Mouse (Mus musculus) brown adipose tissue, adult 24 weeks (tissue): ENCODE measurements around the gene Lipc. TPM values are rescaled to one million over a fixed set of nuclear protein-coding genes. Genes with fewer than 3 reads are reported as not detected.

ENCODE experiments used
- H3K27ac ChIP-seq: fragments of 200-500 bp; replicated peaks from 2 replicates; pipeline ENCODE4 v1.5.1; 2012; ENCODE audit warnings: low read depth, mild to moderate bottlenecking, low read length
- H3K4me1 ChIP-seq: fragments of 200-500 bp; 2 replicates; pipeline ENCODE4 v1.6.1; 2012; ENCODE audit warnings: low read length, mixed read lengths; ENCODE audit not compliant: control insufficient read depth, insufficient read depth, insufficient read length
- H3K4me3 ChIP-seq: fragments of 200-500 bp; 2 replicates; pipeline ENCODE4 v1.5.1; 2012; ENCODE audit warnings: low read depth, mild to moderate bottlenecking, low read length, moderate library complexity; ENCODE audit not compliant: insufficient read depth
- polyA plus RNA-seq: library from polyadenylated mRNA; stranded (reverse); fragments of >200 nt; gene quantifications from 2 replicates; pipeline ENCODE4 v1.2.4, GENCODE M21; 2012; ENCODE audit not compliant: missing spikeins, insufficient read depth, insufficient read length

Gene Lipc
- polyA plus RNA-seq, 1 experiment = not detected

DNA sequence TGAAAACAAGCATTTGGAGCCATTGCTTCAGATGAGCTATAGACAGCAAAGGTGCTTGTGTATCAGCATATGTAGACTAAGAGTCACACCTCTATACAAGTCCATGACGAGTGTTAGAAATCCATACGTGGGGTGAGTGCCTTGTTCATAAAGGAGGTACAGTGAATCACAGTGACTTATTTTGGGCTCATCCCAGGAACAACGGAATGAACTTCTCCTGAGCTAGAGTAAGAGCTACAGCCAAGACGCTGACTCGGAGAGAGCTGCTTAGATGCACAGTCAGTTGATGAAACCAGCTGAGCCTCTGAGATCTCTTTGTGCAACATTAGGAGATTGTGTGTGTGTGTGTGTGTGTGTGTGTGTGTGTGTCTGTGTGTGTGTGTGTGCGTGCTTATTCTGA lies 13.9 kb downstream of the Lipc start:
- no peak overlapping the region for H3K4me3 ChIP-seq
- peaks cover 4% of the 10 kb centered on the region; the same call in 1 of the 2 replicates for H3K4me1 ChIP-seq
- no peak overlapping the region for H3K27ac ChIP-seq

DNA sequence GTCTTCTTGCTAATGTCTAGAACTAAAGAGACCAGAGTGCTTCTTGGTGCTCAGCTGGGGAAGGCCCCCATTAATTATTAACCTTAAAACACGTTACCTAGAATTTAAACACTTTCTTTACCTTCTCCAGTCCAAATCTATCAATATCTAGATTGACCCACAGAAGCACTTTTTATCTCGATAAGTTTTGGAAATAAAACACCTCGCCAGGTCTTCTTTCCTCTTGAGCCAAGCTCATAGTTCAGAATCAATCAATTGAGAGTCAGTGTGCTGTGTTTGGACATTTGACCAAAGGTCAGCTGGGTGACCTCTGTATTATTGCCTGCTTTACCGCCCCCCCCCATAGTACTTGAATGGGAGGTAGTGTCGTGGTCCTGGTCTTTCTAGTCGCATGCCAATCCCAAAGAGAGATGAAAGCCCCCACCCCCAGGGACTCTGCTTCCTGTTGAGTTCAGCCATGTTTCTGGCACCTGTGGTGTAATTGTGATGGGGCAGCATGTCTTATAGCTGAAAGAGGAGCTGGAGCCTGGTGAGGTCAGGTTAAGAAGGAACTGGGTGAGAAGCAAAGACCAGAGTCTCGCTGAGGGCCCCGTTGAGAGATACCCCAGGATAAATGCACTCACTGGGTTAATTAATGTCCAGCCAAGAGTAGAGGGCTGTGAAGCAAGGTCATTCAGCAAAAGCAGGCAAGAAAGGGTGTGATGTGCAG lies 17.3 kb downstream of the Lipc start:
- H3K4me1 ChIP-seq = peaks cover 5% of the 10 kb centered on the region
- H3K27ac ChIP-seq = no peak overlapping the region

DNA sequence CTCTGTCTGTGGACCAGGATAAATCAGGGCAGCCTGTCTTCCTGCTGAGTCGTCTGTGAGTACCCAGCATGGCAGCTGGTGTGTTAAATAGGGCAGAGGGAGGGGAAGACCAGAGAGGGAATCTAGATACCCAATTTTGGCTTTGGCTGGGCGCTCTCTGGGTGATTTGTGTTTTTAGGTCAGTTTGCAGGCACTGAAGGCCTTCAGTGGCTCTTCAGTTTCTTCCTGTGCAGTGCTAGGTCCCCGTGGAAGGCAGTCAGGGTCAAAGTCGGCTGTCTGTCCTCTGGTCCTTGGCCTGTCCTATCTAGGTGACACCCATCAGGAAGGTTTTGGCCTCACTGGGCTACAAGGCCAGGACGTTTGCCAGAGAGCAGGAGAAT lies 21.4 kb downstream of the Lipc start:
- Histone ChIP-seq H3K27ac (no peak overlapping the region; the same call in 1 of the 2 replicates), H3K4me1 (peaks cover 5% of the 10 kb centered on the region), H3K4me3 (no peak overlapping the region)

More for the DNA sequence above, 17.3 kb downstream of the Lipc start:
- no peak overlapping the region for H3K4me3 ChIP-seq

DNA sequence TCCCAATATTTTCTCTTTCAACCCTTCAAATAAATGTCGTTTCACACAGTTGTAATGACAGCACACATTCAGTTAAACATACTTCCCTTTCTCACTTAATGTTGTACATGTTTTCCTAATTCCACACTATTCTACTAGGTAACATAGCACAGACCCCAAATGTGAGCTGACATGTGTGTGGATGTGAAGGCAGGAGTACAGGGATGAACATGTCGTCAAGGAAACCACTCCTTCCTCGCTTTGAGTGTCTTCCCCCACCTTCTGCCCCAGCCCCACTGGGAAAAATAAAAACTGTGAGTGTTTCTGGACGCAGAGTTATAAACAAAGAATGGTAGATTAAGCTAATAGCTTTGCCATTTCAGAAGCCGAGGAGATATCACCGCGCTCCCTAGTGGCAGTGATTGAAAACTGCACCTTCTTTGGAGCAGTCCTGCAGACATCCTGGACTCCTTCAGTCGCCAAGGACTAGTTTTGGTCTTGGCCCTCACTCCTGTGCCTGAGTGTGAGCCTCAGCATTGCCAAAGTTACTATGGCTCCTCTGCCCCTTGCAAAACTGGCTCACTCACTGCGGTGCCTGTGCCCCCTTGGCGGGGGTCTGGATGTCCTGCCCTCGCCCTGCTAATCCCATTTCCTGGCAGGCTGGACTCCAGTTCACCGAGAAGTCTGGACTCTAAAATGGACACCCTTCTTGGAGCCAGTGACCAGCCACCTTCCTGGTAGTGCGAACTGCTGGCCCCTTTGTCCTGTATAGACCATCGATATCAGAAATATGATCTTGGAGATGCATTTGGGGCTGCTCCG lies 22.0 kb downstream of the Lipc start:
- H3K4me1 ChIP-seq = peaks cover 5% of the 10 kb centered on the region
- H3K27ac ChIP-seq = no peak overlapping the region; the same call in 1 of the 2 replicates

DNA sequence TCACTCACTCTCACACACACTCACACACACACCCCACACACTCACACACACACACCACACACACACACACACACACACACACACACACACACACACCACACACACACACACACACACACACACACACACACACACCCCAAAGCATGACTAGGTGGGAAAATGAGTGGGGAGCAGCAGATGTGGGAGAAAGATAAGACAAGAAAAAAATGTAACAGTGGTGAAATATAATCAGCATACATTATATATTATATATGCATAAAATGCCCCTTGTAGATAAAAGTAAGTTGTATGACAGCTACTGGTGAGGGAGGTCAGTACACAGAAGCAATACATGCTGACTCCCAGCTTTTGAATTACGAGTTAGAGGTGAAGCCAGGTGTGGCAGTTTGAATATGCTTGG lies 23.6 kb downstream of the Lipc start:
- H3K27ac ChIP-seq = no peak overlapping the region
- H3K4me1 ChIP-seq = peaks cover 5% of the 10 kb centered on the region
- H3K4me3 ChIP-seq = no peak overlapping the region

More for the DNA sequence above, 22.0 kb downstream of the Lipc start:
- H3K4me3 ChIP-seq = no peak overlapping the region

DNA sequence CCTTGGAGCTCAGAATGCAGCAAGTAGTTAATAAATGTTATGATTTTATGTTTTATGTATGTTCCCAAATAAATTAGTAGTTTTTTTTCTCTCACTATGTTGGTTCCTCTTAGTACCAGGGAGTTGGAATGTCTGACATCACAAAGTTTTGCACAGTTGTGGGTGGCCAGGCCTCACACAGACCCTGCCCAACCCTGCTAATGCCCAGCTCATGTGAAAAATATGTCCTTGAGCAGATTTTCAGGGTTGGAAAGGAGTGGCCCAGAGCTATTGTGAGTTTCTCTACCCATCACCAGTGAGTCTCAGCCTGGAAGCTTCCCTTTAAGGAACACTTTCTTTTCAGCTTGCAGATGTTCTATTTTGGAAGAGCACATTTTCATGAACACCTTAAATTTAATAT lies 24.3 kb downstream of the Lipc start:
- no peak overlapping the region for H3K4me3 ChIP-seq
- H3K27ac ChIP-seq = no peak overlapping the region
- H3K4me1 ChIP-seq = peaks cover 5% of the 10 kb centered on the region

DNA sequence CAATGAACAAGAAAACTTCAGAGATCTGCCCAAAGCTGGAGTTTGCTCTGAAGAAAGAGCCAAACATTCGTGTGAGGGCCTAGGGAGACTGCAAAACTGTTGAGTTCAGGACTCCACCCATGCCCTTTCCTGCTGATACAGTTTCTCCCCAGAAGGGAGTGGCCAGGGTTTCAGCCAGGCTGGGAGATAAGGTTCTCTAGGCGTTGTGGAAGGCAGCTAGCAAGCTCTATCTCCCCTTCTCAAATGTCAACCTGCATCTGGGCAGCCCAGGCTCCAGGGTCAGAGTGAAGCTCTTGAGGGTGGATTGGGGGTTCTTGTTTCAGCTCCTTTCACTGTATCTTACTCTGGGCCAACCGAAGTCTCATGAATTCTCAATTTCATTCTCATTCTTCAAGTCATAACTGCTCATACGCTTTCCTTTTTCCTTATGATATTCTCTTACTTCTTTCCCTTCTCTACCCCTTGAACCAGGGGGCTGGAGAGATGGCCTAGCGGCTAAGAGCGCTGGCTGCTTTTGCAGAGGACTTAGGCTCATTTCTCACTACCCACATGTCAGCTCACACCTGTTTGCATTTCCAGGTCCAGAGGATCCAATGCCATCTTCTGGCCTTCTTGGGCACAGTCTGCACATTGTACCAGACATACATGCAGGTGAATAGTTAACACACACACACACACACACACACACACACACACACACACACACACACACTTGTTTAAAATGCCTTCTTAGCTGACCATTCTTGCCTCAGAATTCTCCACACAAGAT lies 25.0 kb downstream of the Lipc start:
- Histone ChIP-seq H3K27ac (no peak overlapping the region), H3K4me3 (no peak overlapping the region), H3K4me1 (peaks cover 9% of the 10 kb centered on the region; the same call in 1 of the 2 replicates)

DNA sequence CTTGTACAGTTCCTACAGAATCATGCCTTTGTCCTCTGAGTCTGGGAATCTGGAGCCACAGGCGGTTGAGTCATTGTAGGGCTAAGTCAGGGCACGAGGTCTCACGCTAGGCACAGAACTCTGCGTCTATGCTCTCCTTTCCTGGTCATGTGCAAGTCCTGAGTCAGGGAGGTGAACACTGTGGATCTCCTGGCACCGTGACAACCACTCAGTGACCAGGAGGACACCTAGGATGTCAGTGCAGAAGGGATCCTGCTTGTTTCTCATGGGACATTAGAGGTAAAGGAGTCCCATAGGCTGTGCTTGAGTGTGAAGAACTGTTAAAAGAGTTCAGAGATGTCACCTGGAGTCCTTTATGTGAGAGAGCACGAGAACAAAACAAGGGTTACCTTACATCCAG lies 26.8 kb downstream of the Lipc start:
- Histone ChIP-seq H3K4me1 (peaks cover 6% of the 10 kb centered on the region; the same call in 1 of the 2 replicates), H3K4me3 (no peak overlapping the region), H3K27ac (no peak overlapping the region)

DNA sequence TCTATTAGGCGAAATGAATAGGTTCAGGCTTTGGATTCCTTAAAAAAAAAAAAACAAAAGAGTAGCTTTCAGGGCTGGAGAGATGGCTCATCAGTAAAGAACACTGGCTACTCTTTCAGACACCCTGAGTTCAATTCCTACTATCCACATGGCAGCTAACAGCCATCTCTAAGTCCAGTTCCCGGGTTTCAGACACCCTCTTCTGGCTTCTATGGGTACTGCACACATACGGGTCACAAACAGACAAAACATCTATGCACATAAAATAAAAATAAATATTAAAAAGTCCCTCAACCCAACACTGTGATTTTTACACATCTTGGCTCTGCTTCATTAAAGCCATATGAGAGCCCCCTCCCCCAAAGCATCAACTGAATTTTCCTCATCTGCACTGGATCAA lies 27.3 kb downstream of the Lipc start:
- H3K27ac ChIP-seq = no peak overlapping the region
- peaks cover 5% of the 10 kb centered on the region; the same call in 1 of the 2 replicates for H3K4me1 ChIP-seq
- H3K4me3 ChIP-seq = no peak overlapping the region

DNA sequence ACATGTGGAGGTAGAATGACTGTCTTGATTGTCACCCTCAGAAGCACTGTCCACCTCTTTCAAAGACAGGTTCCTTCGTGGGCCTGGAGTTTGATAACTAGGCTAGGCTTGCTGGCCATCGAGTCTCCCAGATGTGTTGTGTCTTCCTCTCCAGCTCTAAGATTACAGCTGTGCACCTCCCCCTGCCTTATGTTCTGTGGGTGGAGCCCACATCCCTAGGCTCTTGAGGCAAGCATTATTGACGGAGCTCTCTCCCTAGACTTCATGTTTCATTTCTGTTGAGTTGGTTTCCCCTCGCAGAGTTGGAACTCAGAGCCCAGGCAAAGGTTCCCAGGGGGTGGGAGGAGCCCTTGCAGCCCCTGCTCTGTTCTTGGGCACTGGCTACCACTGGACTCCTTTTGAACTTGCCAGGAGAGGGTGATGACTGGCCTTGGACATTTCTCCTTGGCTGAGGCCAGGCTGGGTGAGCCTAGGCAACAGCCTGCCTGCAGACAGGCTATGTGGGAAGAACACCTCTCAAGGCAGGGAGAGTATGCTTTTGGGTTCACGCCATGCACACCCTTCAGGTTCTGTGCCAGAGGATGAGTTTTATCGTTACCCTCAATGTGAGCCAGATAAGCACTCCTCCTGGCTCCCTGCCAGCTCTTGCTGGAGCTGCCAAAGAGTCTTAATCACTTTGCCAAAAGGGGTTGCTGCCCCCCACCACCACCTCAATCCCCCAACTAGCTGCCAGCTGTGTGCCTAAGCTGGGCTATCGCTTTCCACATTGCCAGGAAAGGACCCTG lies 30.1 kb downstream of the Lipc start:
- Histone ChIP-seq H3K4me1 (peaks cover 5% of the 10 kb centered on the region; the same call in 1 of the 2 replicates), H3K4me3 (no peak overlapping the region), H3K27ac (no peak overlapping the region)

DNA sequence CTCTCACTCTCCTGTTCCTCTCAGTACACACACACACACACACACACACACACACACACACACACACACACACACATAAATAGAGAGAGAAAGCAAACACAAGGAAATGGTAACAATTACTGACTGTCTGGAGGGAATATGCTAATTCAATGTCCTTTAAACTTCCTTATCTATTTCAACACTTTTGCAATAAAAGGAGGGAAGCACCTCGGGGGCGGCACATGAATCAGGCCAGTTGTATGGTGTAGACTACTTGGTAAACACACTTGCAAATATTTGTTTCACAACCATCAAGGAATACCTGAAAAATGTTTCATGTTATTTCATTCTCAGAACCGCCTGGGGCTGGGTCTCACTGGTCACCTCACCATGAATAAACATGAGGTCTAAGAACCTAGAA lies 30.9 kb downstream of the Lipc start:
- Histone ChIP-seq H3K27ac (no peak overlapping the region), H3K4me3 (no peak overlapping the region), H3K4me1 (peaks cover 5% of the 10 kb centered on the region; the same call in 1 of the 2 replicates)

DNA sequence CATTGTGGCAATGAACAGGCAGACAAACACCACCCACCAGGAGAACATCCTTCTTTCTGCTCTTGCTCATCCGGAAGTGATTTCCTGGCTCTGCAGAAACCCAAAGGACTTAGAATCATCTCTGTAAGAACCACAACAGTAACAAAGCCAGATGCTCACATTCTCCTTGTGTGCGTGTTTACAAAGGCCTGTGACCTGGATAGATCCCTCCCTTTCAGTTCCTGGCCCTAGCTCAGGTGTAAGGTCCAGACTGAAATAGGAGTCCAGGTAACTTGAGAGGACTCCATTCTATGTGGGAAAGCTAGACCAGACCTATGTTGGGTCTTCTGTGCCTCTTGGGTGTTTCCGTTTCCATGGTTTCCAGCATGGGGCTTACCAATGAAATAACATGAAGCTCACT lies 32.8 kb downstream of the Lipc start:
- Histone ChIP-seq H3K4me3 (no peak overlapping the region), H3K27ac (no peak overlapping the region)

DNA sequence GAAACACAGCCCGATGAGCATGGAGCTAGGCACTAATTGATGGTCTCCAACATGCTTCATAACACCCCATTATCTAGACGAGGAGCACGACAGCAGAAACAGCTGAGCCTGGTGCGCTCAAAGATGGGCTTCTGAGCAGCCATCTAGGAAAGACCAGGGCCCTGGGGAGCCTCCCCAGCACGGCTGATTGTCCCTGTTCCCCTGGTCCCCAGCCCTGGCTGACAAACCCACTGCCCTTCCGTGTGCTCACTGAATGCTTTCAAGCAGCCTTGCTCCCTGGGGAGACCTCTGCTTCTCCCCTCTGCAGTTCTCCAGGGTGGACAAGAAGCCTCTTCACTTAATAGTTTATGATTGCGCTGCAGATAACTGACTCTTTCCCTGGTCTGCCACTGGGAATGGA lies 35.5 kb downstream of the Lipc start:
- H3K4me3 ChIP-seq = no peak overlapping the region
- 0 out of 2 replicates have a peak, but pooled peaks cover 3% of the 10 kb centered on the region for H3K4me1 ChIP-seq
- H3K27ac ChIP-seq = no peak overlapping the region

More for the DNA sequence above, 32.8 kb downstream of the Lipc start:
- peaks cover 8% of the 10 kb centered on the region; the same call in 1 of the 2 replicates for H3K4me1 ChIP-seq

DNA sequence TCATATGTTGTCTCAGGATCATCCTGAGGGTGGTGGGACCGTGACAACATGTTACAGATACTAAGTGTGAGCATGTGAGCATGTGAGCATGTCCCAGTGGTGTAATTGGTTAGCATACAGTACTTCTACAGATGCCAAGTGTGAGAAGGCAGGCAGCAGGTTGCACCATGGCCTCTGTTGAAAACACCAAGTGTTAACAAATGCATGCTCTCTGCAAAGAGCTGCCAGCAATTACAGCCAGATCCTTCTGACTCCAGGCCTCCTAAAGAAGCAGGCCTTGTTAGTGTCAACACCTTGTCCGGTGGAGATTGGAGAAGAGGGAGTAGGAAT lies 36.7 kb downstream of the Lipc start:
- Histone ChIP-seq H3K4me3 (no peak overlapping the region), H3K4me1 (0 out of 2 replicates have a peak, but pooled peaks cover 3% of the 10 kb centered on the region), H3K27ac (no peak overlapping the region)
